Mouse (Mus musculus) spleen, postnatal 10 days (tissue): ENCODE measurements around the gene Adam30.

Experiments
- DNase-seq, 2 experiments: peaks; one replicate each; pipeline ENCODE4 v3.0.0; 2021 to 2022; ENCODE audit warnings: low spot score in 2 of 2

Gene Adam30

GRCm38 (mm10) chr3:98187777-98188176, 27.3 kb downstream of the Adam30 start:
- DNase-seq, result no peak

DNA sequence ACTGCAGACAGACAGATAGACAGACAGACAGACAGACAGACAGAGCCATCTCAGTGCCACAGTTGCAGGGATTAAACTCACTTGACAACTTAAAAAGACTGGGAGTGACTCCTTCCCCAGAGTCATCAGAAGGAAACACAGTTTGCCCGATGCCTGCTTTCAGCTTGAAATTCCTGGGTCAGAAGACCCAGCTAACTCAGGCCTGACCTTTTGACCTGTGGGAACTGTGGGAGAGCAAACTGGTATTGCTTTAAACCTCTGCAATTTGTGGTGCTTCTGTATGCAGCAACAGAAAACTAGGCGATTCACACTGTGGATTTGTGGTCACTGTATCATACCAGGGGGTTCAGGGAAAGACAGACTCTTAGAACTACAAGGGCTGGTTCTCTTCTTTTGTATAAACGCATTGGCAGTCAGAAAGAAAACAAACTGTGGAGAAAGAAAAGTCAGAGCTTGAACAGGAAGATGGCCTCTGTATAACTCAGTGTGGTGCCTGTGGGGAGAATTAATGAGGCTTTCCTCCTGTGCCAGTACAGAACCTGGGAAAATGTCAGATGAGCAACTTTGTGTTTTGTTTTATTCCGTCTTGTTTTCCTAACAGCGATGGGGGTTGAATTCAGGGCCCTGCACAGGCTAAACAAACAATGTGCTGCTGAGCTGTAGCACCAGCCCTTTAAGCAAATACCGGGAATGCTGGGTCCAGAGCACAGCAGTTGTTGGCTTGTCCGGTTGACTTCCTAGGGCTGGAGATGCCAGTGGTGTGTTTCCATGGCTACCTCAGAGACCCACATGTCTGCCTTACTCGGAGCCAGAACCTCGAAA, 37.5 kb downstream of the Adam30 start:
- no peak for DNase-seq

DNA sequence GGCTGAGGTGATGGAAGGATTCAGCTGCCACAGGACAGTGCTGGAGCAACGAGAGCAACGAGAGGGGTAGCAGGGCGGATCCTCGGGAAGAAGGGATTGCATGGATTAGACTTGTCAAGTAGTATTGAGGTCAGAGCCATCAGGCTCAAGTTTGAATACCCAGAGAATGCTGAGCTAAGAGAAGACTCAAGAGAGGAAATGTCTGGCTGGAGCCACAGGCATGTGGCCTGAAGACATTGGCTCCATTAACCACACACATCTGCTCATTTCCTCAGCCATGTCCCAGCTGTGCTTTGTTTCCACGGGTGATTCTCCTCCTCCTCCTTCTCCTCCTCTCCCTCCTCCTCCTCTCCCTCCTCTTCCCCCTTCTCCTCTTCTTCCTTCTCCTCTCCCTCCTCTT, 39.3 kb downstream of the Adam30 start:
- no peak for DNase-seq

DNA sequence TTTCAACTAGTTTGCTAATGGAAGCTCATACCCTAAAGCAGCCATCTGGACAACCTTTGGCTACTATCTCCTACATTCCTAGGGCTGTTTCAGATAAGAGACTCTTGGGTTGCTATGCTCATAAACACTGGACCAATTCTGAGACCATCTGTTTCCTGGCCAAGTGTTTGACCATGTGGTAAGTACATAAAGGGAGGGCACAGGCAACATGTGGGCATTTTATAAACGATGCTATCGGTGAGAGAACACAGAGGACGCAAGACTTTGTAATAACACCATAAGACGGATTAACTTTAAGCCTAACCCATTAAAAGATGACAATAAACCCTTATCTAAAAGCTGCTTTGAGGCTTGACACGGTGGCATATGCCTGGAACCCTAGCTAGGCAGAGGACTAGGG, 42.9 kb downstream of the Adam30 start:
- no peak for DNase-seq

- DNase-seq, result no peak
These were observed 46.5 kb downstream of the Adam30 start for GRCm38 (mm10) chr3:98206977-98207376.

GRCm38 (mm10) chr3:98209161-98209560, 48.7 kb downstream of the Adam30 start:
- no peak for DNase-seq

- no peak for DNase-seq
These were observed 50.4 kb downstream of the Adam30 start for GRCm38 (mm10) chr3:98210860-98211259.

- DNase-seq, result no peak
These were observed 51.1 kb downstream of the Adam30 start for GRCm38 (mm10) chr3:98211301-98212081.
